Mouse (Mus musculus) midbrain, embryonic 11.5 days (tissue): Measurements from ENCODE around the gene Zfp708. TPM values are rescaled to one million over a fixed set of nuclear protein-coding genes. Genes with fewer than 3 reads are reported as not detected.
A peak's percentile ranks its signal among the peaks of the same experiment; 100 is the strongest.

Source experiments
- ATAC-seq: fragments of 200-750 bp; cut with Nextera tagmentation; 2 replicates; pipeline ENCODE4 v1.8.0; 2017; ENCODE audit warnings: moderate TSS enrichment, moderate library complexity; ENCODE audit not compliant: low FRiP score
- DNase-seq: peaks from one replicate; pipeline ENCODE4 v3.0.0; 2015; ENCODE audit warnings: low spot score; ENCODE audit errors: missing footprints
- H3K27ac ChIP-seq: fragments of 300-500 bp; sonication (generic); 2 replicates; pipeline ENCODE4 v1.5.1; 2014; ENCODE audit warnings: low read depth, low read length
- H3K27me3 ChIP-seq: fragments of 300-500 bp; sonication (generic); 2 replicates; pipeline ENCODE4 v1.6.1; 2014; ENCODE audit warnings: mild to moderate bottlenecking, low read length, moderate library complexity, mixed read lengths; ENCODE audit not compliant: control insufficient read depth, insufficient read depth
- H3K36me3 ChIP-seq: fragments of 300-500 bp; sonication (generic); 2 replicates; pipeline ENCODE4 v1.6.1; 2014; ENCODE audit warnings: mild to moderate bottlenecking, low read length, moderate library complexity, mixed read lengths; ENCODE audit not compliant: control insufficient read depth, insufficient read depth
- H3K4me1 ChIP-seq: fragments of 300-500 bp; sonication (generic); 2 replicates; pipeline ENCODE4 v1.6.1; 2014; ENCODE audit warnings: low read length; ENCODE audit not compliant: control insufficient read depth, insufficient read depth
- H3K4me2 ChIP-seq: fragments of 300-500 bp; sonication (generic); 2 replicates; pipeline ENCODE4 v1.6.1; 2014; ENCODE audit warnings: mild to moderate bottlenecking, moderate library complexity
- H3K4me3 ChIP-seq: fragments of 300-500 bp; sonication (generic); 2 replicates; pipeline ENCODE4 v1.5.1; 2014; ENCODE audit warnings: low read depth, low read length
- H3K9ac ChIP-seq: fragments of 300-500 bp; sonication (generic); 2 replicates; pipeline ENCODE4 v1.6.1; 2014; ENCODE audit warnings: low read length
- H3K9me3 ChIP-seq: fragments of 300-500 bp; sonication (generic); 2 replicates; pipeline ENCODE4 v1.6.1; 2016; ENCODE audit warnings: low read length; ENCODE audit not compliant: control insufficient read depth
- WGBS: fragments of 180-500 bp; shearing (Covaris S2); extraction: QIAGEN DNeasy Blood & Tissue Kit; methylation state at CpG from one replicate; pipeline ENCODE4 v1.1.7; 2014; 5-methylcytosine and 5-hydroxymethylcytosine counted together
- polyA plus RNA-seq: library from polyadenylated mRNA; unstranded; fragments of >200 nt; fragmentation: Nextera tagmentation; extraction: Ambion mirVana; gene quantifications from 2 replicates; pipeline ENCODE4 v1.2.1, GENCODE M21; 2014

The Zfp708 gene
- polyA plus RNA-seq, 1 experiment from 2014 or later = 8.5 TPM

DNA sequence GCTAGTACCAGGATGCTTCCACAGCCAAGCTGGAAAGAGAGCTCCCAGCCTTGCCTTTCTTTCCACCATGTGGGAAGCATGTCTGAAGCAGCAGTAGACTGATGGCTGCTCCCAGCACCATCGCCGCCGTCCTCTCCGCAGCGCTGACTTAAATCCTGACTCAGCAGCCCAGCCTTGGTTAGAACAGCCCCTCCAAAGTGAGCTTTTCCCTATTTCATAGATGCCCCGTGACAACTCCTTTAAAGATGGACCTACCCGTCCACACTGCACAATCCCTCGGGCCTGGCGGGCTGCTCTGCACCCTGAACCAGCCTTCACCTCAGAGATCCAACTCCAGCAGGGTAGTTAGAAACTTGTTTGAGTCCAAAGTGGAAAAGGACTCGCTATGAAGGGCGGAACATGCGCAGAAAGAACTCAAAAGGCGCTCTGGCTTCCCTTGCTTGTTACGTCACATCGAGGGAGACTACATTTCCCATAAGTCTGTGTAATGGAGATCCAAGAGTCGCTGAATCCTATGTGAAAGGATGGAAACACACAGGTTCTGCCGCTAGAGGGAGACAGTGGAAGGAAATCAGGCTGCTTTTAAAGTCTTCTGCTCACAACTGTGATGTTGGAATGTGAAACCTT lies 10.5 kb upstream of the Zfp708 start, which contains the start of gene Gm28557:
Gene Gm28557, minus strand, starts transcription at position 411 of the 627 bp plus-strand sequence.
- no peaks in the 10 kb centered on the region for H3K36me3 ChIP-seq
- no peaks in the 10 kb centered on the region for H3K9me3 ChIP-seq
- peak within 1 kb of the TSS; percentile 78 for H3K9ac ChIP-seq
- WGBS = under 1% methylated on average over 17 of the region's 17 CpGs
- H3K4me3 ChIP-seq = peak within 1 kb of the TSS; percentile 58
- H3K27me3 ChIP-seq = no peaks in the 10 kb centered on the region
- peak; percentile 99 for ATAC-seq
- H3K27ac ChIP-seq = peak within 1 kb of the TSS; percentile 35; the same call in 1 of the 2 replicates
- peak within 1 kb of the TSS; percentile 82 for H3K4me2 ChIP-seq
- peaks cover 5% of the 10 kb centered on the region; the same call in 1 of the 2 replicates for H3K4me1 ChIP-seq
- DNase-seq = peak; percentile 98

- no peak for ATAC-seq
- Histone ChIP-seq H3K36me3 (no peaks in the 10 kb centered on the region), H3K4me1 (peaks cover 5% of the 10 kb centered on the region; the same call in 1 of the 2 replicates), H3K27me3 (no peaks in the 10 kb centered on the region), H3K4me2 (peak overlapping the region; percentile 82), H3K9me3 (no peaks in the 10 kb centered on the region), H3K9ac (peak overlapping the region; percentile 78), H3K27ac (no peak overlapping the region), H3K4me3 (peak overlapping the region; percentile 58)
- DNase-seq = no peak
- 72% methylated on average over 9 of the region's 9 CpGs for WGBS
Observed at GRCm38 (mm10) chr13:67107681-67108080, 9.9 kb upstream of the Zfp708 start.

DNA sequence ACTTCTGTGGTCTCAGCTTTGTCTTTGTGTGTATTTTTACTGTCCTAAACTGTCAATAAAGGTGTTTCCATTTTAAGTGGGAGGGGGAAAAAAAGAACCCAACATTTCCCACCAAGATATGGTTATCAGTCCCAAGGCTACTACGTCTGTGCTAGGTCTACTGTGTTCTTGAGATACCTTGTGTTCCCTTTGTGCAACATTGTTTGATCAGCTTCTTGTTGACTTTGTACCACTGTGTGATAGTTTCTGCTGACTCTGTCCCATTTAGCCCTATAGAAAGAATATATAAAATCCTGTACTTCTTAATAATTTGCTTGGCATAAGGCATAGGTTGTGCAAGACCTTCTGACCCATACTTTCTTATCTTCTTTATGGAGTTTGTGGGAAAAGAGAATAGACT lies 7.6 kb downstream of the Zfp708 start:
- no peaks in the 10 kb centered on the region for H3K36me3 ChIP-seq
- 86% methylated on average over 1 of the region's 1 CpGs for WGBS
- no peaks in the 10 kb centered on the region for H3K4me1 ChIP-seq
- no peak overlapping the region for H3K27ac ChIP-seq
- no peaks in the 10 kb centered on the region for H3K27me3 ChIP-seq
- H3K4me2 ChIP-seq = no peak overlapping the region
- no peak for ATAC-seq
- H3K9ac ChIP-seq = no peak overlapping the region
- H3K9me3 ChIP-seq = no peaks in the 10 kb centered on the region
- DNase-seq = no peak
- no peak overlapping the region for H3K4me3 ChIP-seq

- Histone ChIP-seq H3K9ac (no peak overlapping the region), H3K27me3 (no peaks in the 10 kb centered on the region), H3K9me3 (no peaks in the 10 kb centered on the region), H3K27ac (no peak overlapping the region), H3K4me3 (no peak overlapping the region), H3K36me3 (peaks cover 8% of the 10 kb centered on the region; the same call in 1 of the 2 replicates), H3K4me1 (no peaks in the 10 kb centered on the region), H3K4me2 (peak overlapping the region; percentile 60; the same call in 1 of the 2 replicates)
- ATAC-seq = no peak
- 71% methylated on average over 1 of the region's 1 CpGs for WGBS
- DNase-seq = no peak
Observed at GRCm38 (mm10) chr13:67081946-67082345, 15.8 kb downstream of the Zfp708 start.

DNA sequence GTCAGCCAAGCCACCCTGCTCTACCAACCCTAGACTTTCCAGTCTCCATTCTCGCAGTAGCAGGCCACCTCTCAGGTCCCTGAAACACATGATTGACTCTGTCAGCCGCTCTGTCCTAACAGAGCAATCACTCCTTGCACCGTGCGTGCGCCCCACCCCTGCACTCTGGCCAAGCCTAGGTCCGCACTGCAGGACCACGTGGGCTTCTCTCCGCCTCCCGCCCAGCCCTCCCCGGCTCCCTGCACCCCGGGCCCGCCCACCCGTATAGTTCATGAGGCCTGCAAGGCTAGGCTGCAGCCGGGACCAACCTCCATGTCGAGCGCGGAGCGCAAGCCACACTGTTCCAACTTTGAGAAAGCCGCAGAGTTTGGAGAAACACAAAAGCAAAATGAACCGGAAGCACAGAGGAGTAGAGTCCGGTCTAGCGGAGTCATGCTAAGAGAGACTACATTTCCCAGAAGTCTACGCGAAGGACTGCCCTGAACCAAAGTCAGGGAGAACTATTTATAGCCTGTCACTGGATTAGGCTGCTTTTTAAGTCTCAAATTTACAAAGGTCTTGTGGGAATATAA lies 16.5 kb downstream of the Zfp708 start:
- ATAC-seq = peak; percentile 99

GRCm38 (mm10) chr13:67077244-67077643 lies 20.5 kb downstream of the Zfp708 start:
- Histone ChIP-seq H3K4me3 (no peak overlapping the region), H3K36me3 (peaks cover 27% of the 10 kb centered on the region), H3K4me2 (no peak overlapping the region), H3K27ac (no peak overlapping the region), H3K9me3 (peaks cover 17% of the 10 kb centered on the region; the same call in 1 of the 2 replicates), H3K27me3 (no peaks in the 10 kb centered on the region), H3K4me1 (no peaks in the 10 kb centered on the region), H3K9ac (no peak overlapping the region)
- ATAC-seq (no peak), DNase-seq (no peak)
- 97% methylated on average over 2 of the region's 2 CpGs for WGBS

More for the DNA sequence above, 16.5 kb downstream of the Zfp708 start:
- peak overlapping the region; percentile 61; the same call in 1 of the 2 replicates for H3K27ac ChIP-seq
- WGBS = under 1% methylated on average over 24 of the region's 24 CpGs
- no peaks in the 10 kb centered on the region; the same call in 1 of the 2 replicates for H3K9me3 ChIP-seq
- peak overlapping the region; percentile 71 for H3K9ac ChIP-seq
- peak overlapping the region; percentile 60 for H3K4me2 ChIP-seq
- peak; percentile 96 for DNase-seq
- peaks cover 8% of the 10 kb centered on the region; the same call in 1 of the 2 replicates for H3K36me3 ChIP-seq
- H3K4me1 ChIP-seq = no peaks in the 10 kb centered on the region
- peak overlapping the region; percentile 65 for H3K4me3 ChIP-seq
- no peaks in the 10 kb centered on the region for H3K27me3 ChIP-seq

GRCm38 (mm10) chr13:67072786-67073185 lies 25.0 kb downstream of the Zfp708 start:
- WGBS = 90% methylated on average over 2 of the region's 2 CpGs

GRCm38 (mm10) chr13:67065386-67065785 lies 32.4 kb downstream of the Zfp708 start:
- Histone ChIP-seq H3K9ac (no peak overlapping the region), H3K4me3 (no peak overlapping the region), H3K4me2 (no peak overlapping the region), H3K27me3 (no peaks in the 10 kb centered on the region), H3K4me1 (peaks cover under 1% of the 10 kb centered on the region; the same call in 1 of the 2 replicates), H3K9me3 (peaks cover 6% of the 10 kb centered on the region), H3K36me3 (peaks cover 14% of the 10 kb centered on the region), H3K27ac (no peak overlapping the region)
- DNase-seq = peak; percentile 67
- WGBS = 91% methylated on average over 8 of the region's 8 CpGs
- no peak for ATAC-seq

More at GRCm38 (mm10) chr13:67072786-67073185, 25.0 kb downstream of the Zfp708 start:
- Histone ChIP-seq H3K36me3 (peaks cover 45% of the 10 kb centered on the region), H3K4me1 (no peaks in the 10 kb centered on the region), H3K27me3 (no peaks in the 10 kb centered on the region), H3K4me3 (no peak overlapping the region), H3K4me2 (no peak overlapping the region), H3K9ac (no peak overlapping the region), H3K9me3 (peaks cover 31% of the 10 kb centered on the region), H3K27ac (no peak overlapping the region)
- DNase-seq = no peak
- no peak for ATAC-seq

DNA sequence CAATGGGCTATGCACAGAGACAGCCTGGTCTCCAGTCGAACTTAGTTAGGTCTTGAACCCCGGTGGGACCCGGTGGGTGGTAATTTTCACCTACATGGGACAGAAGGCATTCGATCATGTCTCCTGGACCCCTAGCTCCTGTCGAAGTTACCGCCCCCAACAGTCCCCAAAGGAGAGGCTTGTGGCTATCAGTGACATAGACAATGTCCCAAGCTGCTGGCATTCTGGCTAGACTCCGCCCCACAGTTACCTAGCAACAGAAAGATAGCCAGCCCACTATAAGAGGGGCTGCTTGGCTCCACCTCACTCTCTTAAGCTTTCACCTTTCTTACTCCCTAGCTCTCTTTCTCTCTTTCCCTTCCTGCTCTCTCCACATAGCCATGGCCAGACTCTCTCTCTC lies 35.3 kb downstream of the Zfp708 start:
- no peak overlapping the region for H3K27ac ChIP-seq
- H3K4me3 ChIP-seq = no peak overlapping the region
- no peaks in the 10 kb centered on the region; the same call in 1 of the 2 replicates for H3K9me3 ChIP-seq
- peak; percentile 12 for DNase-seq
- peaks cover 4% of the 10 kb centered on the region; the same call in 1 of the 2 replicates for H3K4me1 ChIP-seq
- no peak overlapping the region for H3K4me2 ChIP-seq
- 59% methylated on average over 7 of the region's 7 CpGs for WGBS
- ATAC-seq = no peak
- 0 out of 2 replicates have a peak, but pooled peaks cover 2% of the 10 kb centered on the region for H3K36me3 ChIP-seq
- no peak overlapping the region for H3K9ac ChIP-seq
- H3K27me3 ChIP-seq = no peaks in the 10 kb centered on the region
